Mouse (Mus musculus): ENCODE data around the gene B4gat1. TPM values are rescaled to one million over a fixed set of nuclear protein-coding genes. Genes with fewer than 3 reads are reported as not detected.
"Not testable (repeated sequence)": the region's sequence is repeated elsewhere in the genome, so short reads cannot be mapped to it uniquely, and the experiment has no call there.

Gene B4gat1
- polyA plus RNA-seq, 1 experiment = 23.3 TPM

DNA sequence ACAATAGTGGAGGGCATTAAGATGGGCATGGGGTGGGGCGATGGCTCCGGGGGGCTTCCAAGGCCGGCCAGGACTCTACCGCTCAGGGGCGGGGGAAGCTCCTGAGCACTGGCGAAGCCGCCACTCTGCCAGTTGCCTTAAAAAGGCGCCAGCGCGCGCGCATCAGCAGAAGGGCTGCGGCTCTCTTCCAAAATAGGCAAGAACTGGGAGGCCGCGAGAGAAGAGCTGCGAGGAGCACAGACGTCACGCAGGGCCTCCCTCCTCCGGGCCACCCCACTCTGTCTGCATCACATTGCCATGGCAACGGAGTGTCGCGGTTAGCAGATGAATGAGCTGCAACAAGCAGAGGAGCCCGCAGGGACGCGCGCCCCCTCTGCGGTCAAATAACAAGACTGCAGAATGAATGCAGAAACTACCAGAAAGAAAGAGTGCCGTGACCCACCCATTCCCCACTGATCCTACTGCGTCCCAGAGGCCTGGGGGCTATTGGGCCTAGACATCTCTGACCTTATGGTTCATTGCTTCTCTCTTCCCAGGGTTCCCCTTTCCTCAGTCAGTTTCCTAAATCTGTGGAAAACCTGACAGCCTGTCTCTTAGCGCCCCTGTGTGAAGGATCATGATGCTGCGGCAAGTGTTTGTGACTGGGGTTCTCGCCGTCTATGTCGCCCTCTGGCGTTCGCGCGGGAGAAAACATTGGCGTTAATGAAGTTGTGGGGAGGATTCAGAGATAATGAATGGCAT lies 36.8 kb upstream of the B4gat1 start:
- H3K27ac ChIP-seq (ENCODE audit: insufficient read depth, low read depth, low read length) = no peak overlapping the region
- H3K4me3 ChIP-seq (ENCODE audit: insufficient read depth, low read length) = no peak overlapping the region
- TF ChIP-seq CTCF (IDR thresholded peaks at IDR 0.05; ENCODE audit: low read depth, low read length) (peak; percentile 96), POLR2A (IDR thresholded peaks at IDR 0.05; ENCODE audit: borderline replicate concordance, low read depth, low read length) (no peak)

GRCm38 (mm10) chr19:5003644-5004043 lies 35.0 kb upstream of the B4gat1 start:
- peaks cover 31% of the 10 kb centered on the region for H3K4me1 ChIP-seq (ENCODE audit: control insufficient read depth, insufficient read depth, low read length)
- not testable (repeated sequence) for H3K27ac ChIP-seq (ENCODE audit: insufficient read depth, low read depth, low read length); H3K4me3 ChIP-seq (ENCODE audit: insufficient read depth, low read length)

More for the DNA sequence above, 36.8 kb upstream of the B4gat1 start:
- H3K4me1 ChIP-seq (ENCODE audit: control insufficient read depth, insufficient read depth, low read length) = peaks cover 36% of the 10 kb centered on the region

DNA sequence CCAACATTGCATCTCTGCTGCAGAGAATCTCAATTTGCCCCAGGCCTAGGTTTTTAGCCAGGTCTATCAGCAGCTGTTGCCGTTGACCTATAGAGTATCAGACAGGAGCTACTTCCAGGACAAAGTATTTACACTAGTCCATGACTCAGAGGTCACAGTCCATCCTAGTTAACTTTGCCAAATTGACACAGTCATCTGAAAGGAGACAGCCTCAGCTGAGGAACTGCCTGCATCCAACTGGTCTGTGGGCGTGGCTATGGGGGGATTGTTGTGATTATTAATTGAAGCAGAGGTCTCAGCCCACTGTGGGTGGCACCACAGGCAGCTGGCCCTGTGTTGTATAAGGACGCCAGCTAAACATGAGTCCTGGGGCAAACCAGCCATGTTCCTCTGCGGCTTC lies 33.7 kb upstream of the B4gat1 start:
- H3K4me3 ChIP-seq (ENCODE audit: insufficient read depth, low read length) = no peak overlapping the region
- TF ChIP-seq CTCF (IDR thresholded peaks at IDR 0.05; ENCODE audit: low read depth, low read length) (no peak), POLR2A (IDR thresholded peaks at IDR 0.05; ENCODE audit: borderline replicate concordance, low read depth, low read length) (no peak)
- H3K4me1 ChIP-seq (ENCODE audit: control insufficient read depth, insufficient read depth, low read length) = peaks cover 20% of the 10 kb centered on the region
- H3K27ac ChIP-seq (ENCODE audit: insufficient read depth, low read depth, low read length) = no peak overlapping the region

- Histone ChIP-seq H3K27ac (ENCODE audit: insufficient read depth, low read depth, low read length) (no peak overlapping the region), H3K4me1 (ENCODE audit: control insufficient read depth, insufficient read depth, low read length) (peaks cover 13% of the 10 kb centered on the region), H3K4me3 (ENCODE audit: insufficient read depth, low read length) (no peak overlapping the region)
- TF ChIP-seq CTCF (IDR thresholded peaks at IDR 0.05; ENCODE audit: low read depth, low read length) = no peak
- TF ChIP-seq POLR2A (IDR thresholded peaks at IDR 0.05; ENCODE audit: borderline replicate concordance, low read depth, low read length) = no peak
These were observed 25.5 kb upstream of the B4gat1 start for GRCm38 (mm10) chr19:5013138-5013537.

GRCm38 (mm10) chr19:5014961-5015398 lies 23.6 kb upstream of the B4gat1 start:
- H3K4me3 ChIP-seq (ENCODE audit: insufficient read depth, low read length) = no peak overlapping the region
- H3K27ac ChIP-seq (ENCODE audit: insufficient read depth, low read depth, low read length) = no peak overlapping the region
- peaks cover 22% of the 10 kb centered on the region for H3K4me1 ChIP-seq (ENCODE audit: control insufficient read depth, insufficient read depth, low read length)
- TF ChIP-seq CTCF (IDR thresholded peaks at IDR 0.05; ENCODE audit: low read depth, low read length) (peak; percentile 42; the same call in 1 of the 2 replicates), POLR2A (IDR thresholded peaks at IDR 0.05; ENCODE audit: borderline replicate concordance, low read depth, low read length) (no peak)

- no peak for TF ChIP-seq POLR2A (IDR thresholded peaks at IDR 0.05; ENCODE audit: borderline replicate concordance, low read depth, low read length)
- TF ChIP-seq CTCF (IDR thresholded peaks at IDR 0.05; ENCODE audit: low read depth, low read length) = no peak
- H3K4me1 ChIP-seq (ENCODE audit: control insufficient read depth, insufficient read depth, low read length) = peaks cover 22% of the 10 kb centered on the region
- no peak overlapping the region for H3K27ac ChIP-seq (ENCODE audit: insufficient read depth, low read depth, low read length)
- no peak overlapping the region for H3K4me3 ChIP-seq (ENCODE audit: insufficient read depth, low read length)
These were observed 22.3 kb upstream of the B4gat1 start for GRCm38 (mm10) chr19:5016221-5016742.

DNA sequence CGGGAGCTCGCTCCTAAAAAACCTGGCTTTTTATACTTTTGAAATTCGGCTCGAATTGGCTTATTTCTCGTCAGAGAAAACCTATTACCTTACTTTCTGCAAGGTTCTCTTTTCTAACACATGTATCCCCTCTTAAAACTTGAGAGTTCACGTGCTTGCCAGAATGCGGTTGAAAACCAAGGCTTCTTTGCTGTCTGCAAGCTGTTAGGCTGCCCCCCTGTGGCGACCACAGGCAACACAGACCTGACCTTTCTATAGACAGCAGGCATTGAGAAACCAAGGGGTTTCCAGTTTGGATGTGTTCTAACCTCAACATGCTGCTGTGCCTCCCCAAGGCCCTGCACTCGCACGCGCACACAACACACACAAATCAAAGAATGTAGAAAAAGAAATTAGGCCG lies 21.8 kb upstream of the B4gat1 start:
- Histone ChIP-seq H3K4me1 (ENCODE audit: control insufficient read depth, insufficient read depth, low read length) (peaks cover 22% of the 10 kb centered on the region), H3K27ac (ENCODE audit: insufficient read depth, low read depth, low read length) (no peak overlapping the region), H3K4me3 (ENCODE audit: insufficient read depth, low read length) (no peak overlapping the region)
- TF ChIP-seq CTCF (IDR thresholded peaks at IDR 0.05; ENCODE audit: low read depth, low read length) (peak; percentile 61), POLR2A (IDR thresholded peaks at IDR 0.05; ENCODE audit: borderline replicate concordance, low read depth, low read length) (no peak)

- Histone ChIP-seq H3K27ac (ENCODE audit: insufficient read depth, low read depth, low read length) (no peak overlapping the region), H3K4me3 (ENCODE audit: insufficient read depth, low read length) (no peak overlapping the region), H3K4me1 (ENCODE audit: control insufficient read depth, insufficient read depth, low read length) (peaks cover 24% of the 10 kb centered on the region)
- TF ChIP-seq CTCF (IDR thresholded peaks at IDR 0.05; ENCODE audit: low read depth, low read length) (no peak), POLR2A (IDR thresholded peaks at IDR 0.05; ENCODE audit: borderline replicate concordance, low read depth, low read length) (no peak)
These were observed 21.0 kb upstream of the B4gat1 start for GRCm38 (mm10) chr19:5017611-5018010.

- no peak overlapping the region for H3K4me3 ChIP-seq (ENCODE audit: insufficient read depth, low read length)
- TF ChIP-seq CTCF (IDR thresholded peaks at IDR 0.05; ENCODE audit: low read depth, low read length) = no peak
- no peak for TF ChIP-seq POLR2A (IDR thresholded peaks at IDR 0.05; ENCODE audit: borderline replicate concordance, low read depth, low read length)
- H3K27ac ChIP-seq (ENCODE audit: insufficient read depth, low read depth, low read length) = peak overlapping the region; percentile 61; the same call in 1 of the 2 replicates
- peaks cover 26% of the 10 kb centered on the region for H3K4me1 ChIP-seq (ENCODE audit: control insufficient read depth, insufficient read depth, low read length)
These were observed 20.4 kb upstream of the B4gat1 start for GRCm38 (mm10) chr19:5018191-5018590.

GRCm38 (mm10) chr19:5021416-5021815 lies 17.2 kb upstream of the B4gat1 start:
- H3K4me3 ChIP-seq (ENCODE audit: insufficient read depth, low read length) = no peak overlapping the region
- no peak for TF ChIP-seq CTCF (IDR thresholded peaks at IDR 0.05; ENCODE audit: low read depth, low read length)
- no peak for TF ChIP-seq POLR2A (IDR thresholded peaks at IDR 0.05; ENCODE audit: borderline replicate concordance, low read depth, low read length)
- no peak overlapping the region for H3K27ac ChIP-seq (ENCODE audit: insufficient read depth, low read depth, low read length)
- H3K4me1 ChIP-seq (ENCODE audit: control insufficient read depth, insufficient read depth, low read length) = peaks cover 25% of the 10 kb centered on the region

Measured in bone marrow macrophage, adult 2 months (primary cell).